Mouse (Mus musculus) macrophage (primary cell): Measurements from ENCODE around the gene Cd300ld4. TPM values are rescaled to one million over a fixed set of nuclear protein-coding genes. Genes with fewer than 3 reads are reported as not detected.
A peak's percentile ranks its signal among the peaks of the same experiment; 100 is the strongest.
"Not testable (repeated sequence)": the region's sequence is repeated elsewhere in the genome, so short reads cannot be mapped to it uniquely, and the experiment has no call there.

ENCODE experiments used
- H3K27ac ChIP-seq: fragments of 350-480 bp; formaldehyde crosslinking; 2 replicates; pipeline ENCODE4 v1.9.0; 2021
- H3K36me3 ChIP-seq: fragments of 350-480 bp; formaldehyde crosslinking; 2 replicates; pipeline ENCODE4 v1.9.0; 2021; ENCODE audit errors: inconsistent target
- H3K4me3 ChIP-seq: fragments of 350-480 bp; formaldehyde crosslinking; 2 replicates; pipeline ENCODE4 v1.9.0; 2021; ENCODE audit errors: inconsistent target
- H3K79me2 ChIP-seq: fragments of 350-480 bp; formaldehyde crosslinking; 2 replicates; pipeline ENCODE4 v1.9.0; 2021; ENCODE audit errors: inconsistent target
- WGBS: methylation state at CpG from one replicate; pipeline ENCODE4 v1.1.7; 2026; ENCODE audit warnings: inconsistent platforms; ENCODE audit not compliant: missing documents; 5-methylcytosine and 5-hydroxymethylcytosine counted together
- polyA plus RNA-seq: library from polyadenylated mRNA; stranded (reverse); fragments of 250-400 nt; gene quantifications from 3 replicates; pipeline ENCODE4 v1.2.4, GENCODE M21; 2018; ENCODE audit warnings: inconsistent platforms
- total RNA-seq, 78 experiments: library from RNA; depleted of rRNA; stranded (reverse); fragments of 250-400 nt; gene quantifications; 1 replicate in 9 of 78; 2 replicates in 24 of 78; 3 replicates in 43 of 78; 4 replicates in 2 of 78; pipeline ENCODE4 v1.2.4; 2018; ENCODE audit warnings: inconsistent platforms in 56 of 78

The Cd300ld4 gene
- 10 to 100 TPM in 19 of 26 experiments, 1 to 10 TPM in 5, not detected in 2; 2.3 to 37.8 (median 14.7) TPM for total RNA-seq (2018; cell fraction: chromatin; rRNA removed)
- 10 to 100 TPM; 27.8 to 85.6 (median 43.7) TPM for total RNA-seq (2018; cell fraction: cytosol; rRNA removed)
- total RNA-seq (2018; cell fraction: nucleus; rRNA removed), result 10 to 100 TPM in 25 of 26 experiments, not detected in 1; 11.3 to 69.6 (median 35.1) TPM
- 22.8 to 58.2 TPM (median 33.8 TPM) in 3 replicates for polyA plus RNA-seq

DNA sequence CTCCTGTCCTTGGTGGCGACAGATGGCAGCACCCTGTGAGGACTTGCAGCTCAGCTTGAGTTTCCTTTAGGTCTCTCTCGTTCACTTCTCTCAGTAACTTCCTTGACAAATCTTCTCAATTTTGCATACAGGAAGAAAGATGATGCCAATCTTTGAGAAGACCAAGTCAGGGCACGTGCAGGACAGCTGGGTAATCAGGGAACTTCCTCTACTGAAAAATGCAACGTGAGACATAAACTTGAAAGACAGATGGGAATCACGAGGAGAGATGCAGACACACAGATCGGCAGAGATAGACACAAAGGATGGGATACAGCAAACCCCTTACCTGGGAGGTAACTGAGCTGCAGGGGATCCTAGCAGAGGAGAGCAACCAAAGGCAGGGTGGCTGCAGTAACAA is at the start of gene Cd300ld4:
Cd300ld4 (minus strand) TSS at position 101 of the 400 bp plus-strand sequence.
- WGBS, result no CpG with 5 or more reads among the region's 6 CpGs

DNA sequence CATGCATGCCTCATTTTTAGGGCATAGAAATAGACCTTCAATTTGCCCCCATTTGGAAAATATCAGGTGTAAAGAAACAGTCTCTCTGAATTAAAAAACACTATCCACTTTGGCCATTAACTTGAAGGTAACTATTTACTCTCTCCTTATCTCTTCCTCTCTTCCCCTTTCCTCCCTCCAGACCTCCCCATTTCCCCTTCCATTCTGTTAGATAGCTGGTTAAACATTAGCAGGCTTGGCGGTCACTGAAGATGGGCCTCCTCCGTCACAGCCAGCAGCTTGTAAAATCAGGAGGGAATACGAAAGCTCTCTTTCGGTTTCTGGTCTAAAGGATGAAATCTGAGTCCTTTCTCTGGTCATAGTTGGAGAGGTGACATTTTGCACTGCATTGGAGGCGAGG is 49.0 kb upstream of the Cd300ld4 start:
- no peaks in the 10 kb centered on the region for H3K79me2 ChIP-seq
- WGBS, result 95% methylated on average over 5 of the region's 5 CpGs
- no peak overlapping the region for H3K4me3 ChIP-seq
- H3K27ac ChIP-seq, result no peak overlapping the region
- H3K36me3 ChIP-seq, result no peaks in the 10 kb centered on the region

More for the DNA sequence above, at the start of gene Cd300ld4:
- H3K4me3 ChIP-seq, H3K79me2 ChIP-seq, H3K36me3 ChIP-seq, H3K27ac ChIP-seq: not testable (repeated sequence)

DNA sequence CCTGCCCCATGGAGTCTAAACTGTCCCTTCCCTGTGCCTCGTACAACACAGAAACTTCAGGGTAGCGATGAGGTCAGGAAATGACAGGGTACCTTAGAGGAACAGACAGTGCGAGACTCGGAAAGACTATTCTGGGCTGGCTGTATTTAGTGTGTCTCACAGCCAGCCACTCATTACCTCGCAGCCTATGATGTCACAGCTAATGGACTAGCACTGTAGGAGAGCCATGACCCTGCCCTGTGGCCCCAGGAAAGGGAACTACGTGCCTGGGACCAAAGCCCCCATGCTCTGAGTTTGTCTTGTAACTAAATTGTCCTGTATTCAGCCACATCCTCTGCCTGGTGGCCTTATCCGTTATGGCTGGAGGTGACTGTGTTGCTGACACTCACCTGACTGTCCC is 48.6 kb upstream of the Cd300ld4 start:
- 79% methylated on average over 7 of the region's 7 CpGs for WGBS
- Histone ChIP-seq H3K79me2 (no peaks in the 10 kb centered on the region), H3K36me3 (no peaks in the 10 kb centered on the region), H3K27ac (no peak overlapping the region), H3K4me3 (no peak overlapping the region)

- Histone ChIP-seq H3K4me3 (no peak overlapping the region), H3K36me3 (no peaks in the 10 kb centered on the region), H3K79me2 (no peaks in the 10 kb centered on the region), H3K27ac (peak overlapping the region; percentile 73)
- 83% methylated on average over 5 of the region's 5 CpGs for WGBS
Observed at GRCm38 (mm10) chr11:115073002-115073401, 46.2 kb upstream of the Cd300ld4 start.

- Histone ChIP-seq H3K27ac (peak overlapping the region; percentile 97), H3K36me3 (no peaks in the 10 kb centered on the region), H3K4me3 (no peak overlapping the region), H3K79me2 (no peaks in the 10 kb centered on the region)
- 6% methylated on average over 13 of the region's 14 CpGs for WGBS
Observed at GRCm38 (mm10) chr11:115071631-115072294, 45.0 kb upstream of the Cd300ld4 start.

DNA sequence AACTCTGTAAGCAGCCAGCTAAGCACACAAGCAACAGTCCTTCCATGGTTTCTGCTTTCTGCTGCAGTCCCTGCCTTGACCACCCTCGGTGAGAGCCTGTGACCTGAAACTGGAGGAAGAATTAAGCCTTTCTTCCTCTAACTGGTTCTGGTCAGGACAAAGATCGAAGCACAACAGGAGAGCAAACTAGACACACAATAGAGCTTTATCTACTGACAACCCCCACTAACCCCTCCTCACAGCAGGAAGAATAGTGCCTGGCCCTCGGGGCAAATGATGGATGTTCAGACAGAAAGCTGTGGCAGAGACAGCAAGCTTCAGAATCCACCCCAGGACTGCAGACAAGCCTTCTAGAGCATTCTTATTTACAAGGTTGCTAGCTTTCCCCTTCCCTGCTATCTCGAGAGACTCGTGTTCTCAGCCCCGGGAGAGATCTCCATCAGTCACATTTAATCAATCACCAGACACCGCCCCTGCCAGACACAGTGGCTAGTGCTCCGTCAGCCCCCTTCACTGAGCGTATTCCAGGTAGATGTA is 44.3 kb upstream of the Cd300ld4 start:
- H3K4me3 ChIP-seq, result no peak overlapping the region
- peak overlapping the region; percentile 97 for H3K27ac ChIP-seq
- H3K36me3 ChIP-seq, result no peaks in the 10 kb centered on the region
- WGBS, result 29% methylated on average over 8 of the region's 9 CpGs
- H3K79me2 ChIP-seq, result no peaks in the 10 kb centered on the region

DNA sequence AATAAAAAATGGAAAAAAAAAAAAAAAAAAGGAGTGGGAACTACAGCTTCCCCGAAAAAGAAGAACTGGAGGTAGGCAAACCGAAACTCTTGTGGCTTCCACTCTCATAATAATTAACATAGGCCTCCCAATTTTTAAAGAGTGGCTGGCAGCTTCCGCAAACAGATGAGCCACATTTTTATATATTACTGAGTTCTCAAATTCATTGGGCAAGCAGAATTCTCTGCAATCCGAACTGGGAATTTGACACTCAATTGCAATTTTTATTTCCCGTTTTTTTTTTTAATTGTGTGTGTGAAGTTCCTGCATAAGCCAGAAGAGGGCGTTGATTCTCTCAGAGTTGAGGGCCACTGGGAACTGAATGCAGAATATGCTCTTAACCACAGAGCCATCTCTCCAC is 40.0 kb upstream of the Cd300ld4 start:
- 2% methylated on average over 6 of the region's 6 CpGs for WGBS
- no peak overlapping the region for H3K4me3 ChIP-seq
- H3K36me3 ChIP-seq, result no peaks in the 10 kb centered on the region
- peak overlapping the region; percentile 82 for H3K27ac ChIP-seq
- H3K79me2 ChIP-seq, result no peaks in the 10 kb centered on the region

DNA sequence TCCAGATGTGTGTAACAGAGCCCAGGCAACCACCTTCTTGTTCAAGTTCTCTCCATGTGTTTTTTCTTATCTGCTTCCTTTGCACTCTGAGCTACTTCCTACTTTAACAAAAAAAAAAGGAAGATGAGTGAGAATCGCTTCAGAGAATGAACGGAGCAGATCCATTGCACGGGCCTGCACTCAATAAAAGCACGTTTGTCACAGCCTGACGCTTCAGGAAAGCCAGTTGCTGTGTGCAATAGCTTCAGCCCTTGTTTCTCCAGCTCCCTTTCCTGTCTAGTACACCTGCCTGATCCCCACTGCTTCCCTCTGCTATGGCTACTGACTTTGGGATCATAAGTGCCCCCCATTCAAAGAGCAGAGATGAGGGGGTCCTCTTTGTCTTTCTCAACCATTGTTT is 35.3 kb upstream of the Cd300ld4 start, which contains the start of gene Cd300e:
Cd300e (minus strand) TSS at position 101 of the 400 bp plus-strand sequence.
- no peaks in the 10 kb centered on the region for H3K79me2 ChIP-seq
- no peaks in the 10 kb centered on the region for H3K36me3 ChIP-seq
- WGBS, result 5% methylated on average over 5 of the region's 5 CpGs
- peak within 1 kb of the TSS; percentile 17 for H3K27ac ChIP-seq
- H3K4me3 ChIP-seq, result no peak within 1 kb of the TSS

GRCm38 (mm10) chr11:115059797-115060196 is 33.0 kb upstream of the Cd300ld4 start:
- H3K79me2 ChIP-seq, result no peaks in the 10 kb centered on the region
- WGBS, result 62% methylated on average over 2 of the region's 2 CpGs
- no peak overlapping the region for H3K27ac ChIP-seq

DNA sequence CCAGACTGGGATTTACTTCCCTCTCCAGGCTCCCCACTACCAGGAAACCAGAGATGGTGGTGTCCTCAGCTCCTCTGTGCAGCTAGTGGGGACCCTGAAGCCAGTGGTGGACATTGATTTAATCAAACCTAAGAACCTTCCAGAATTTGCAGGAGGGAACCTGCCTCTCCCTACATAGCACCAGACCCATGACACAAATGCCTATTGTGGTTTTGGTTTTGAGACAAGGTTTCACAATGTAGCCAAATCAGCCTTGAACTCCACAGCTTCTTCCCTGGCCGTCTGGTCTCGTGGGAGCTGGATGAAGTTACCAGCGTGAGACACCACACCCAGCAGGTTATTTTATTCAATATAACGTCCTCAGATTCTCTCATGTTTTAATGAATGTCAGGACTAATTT is 31.9 kb upstream of the Cd300ld4 start:
- WGBS, result 51% methylated on average over 4 of the region's 4 CpGs
- no peak overlapping the region for H3K4me3 ChIP-seq
- H3K79me2 ChIP-seq, result no peaks in the 10 kb centered on the region
- H3K36me3 ChIP-seq, result no peaks in the 10 kb centered on the region
- H3K27ac ChIP-seq, result no peak overlapping the region

More at GRCm38 (mm10) chr11:115059797-115060196, 33.0 kb upstream of the Cd300ld4 start:
- Histone ChIP-seq H3K4me3 (no peak overlapping the region), H3K36me3 (no peaks in the 10 kb centered on the region)

DNA sequence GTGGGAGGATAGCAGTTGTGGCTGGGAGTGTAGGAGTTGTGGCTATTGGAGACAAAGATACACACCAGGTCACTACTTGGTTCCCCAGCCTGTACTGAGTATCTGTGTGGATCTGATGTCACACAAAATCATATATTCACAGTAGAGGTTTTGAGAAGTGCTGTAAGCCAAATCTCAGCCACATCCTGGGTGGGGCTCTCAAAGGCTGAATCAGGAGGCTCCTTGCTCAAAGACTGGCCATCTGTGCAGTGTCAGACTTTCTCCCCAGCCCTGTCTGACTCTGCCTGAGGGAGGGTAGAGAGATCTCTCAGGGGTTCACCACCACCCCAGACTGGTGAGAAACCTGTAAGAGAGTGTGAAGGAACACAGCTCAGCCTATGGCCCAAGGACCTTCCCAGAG is 27.7 kb upstream of the Cd300ld4 start:
- no peaks in the 10 kb centered on the region for H3K36me3 ChIP-seq
- no peaks in the 10 kb centered on the region for H3K79me2 ChIP-seq
- H3K4me3 ChIP-seq, result no peak overlapping the region
- H3K27ac ChIP-seq, result peak overlapping the region; percentile 52

DNA sequence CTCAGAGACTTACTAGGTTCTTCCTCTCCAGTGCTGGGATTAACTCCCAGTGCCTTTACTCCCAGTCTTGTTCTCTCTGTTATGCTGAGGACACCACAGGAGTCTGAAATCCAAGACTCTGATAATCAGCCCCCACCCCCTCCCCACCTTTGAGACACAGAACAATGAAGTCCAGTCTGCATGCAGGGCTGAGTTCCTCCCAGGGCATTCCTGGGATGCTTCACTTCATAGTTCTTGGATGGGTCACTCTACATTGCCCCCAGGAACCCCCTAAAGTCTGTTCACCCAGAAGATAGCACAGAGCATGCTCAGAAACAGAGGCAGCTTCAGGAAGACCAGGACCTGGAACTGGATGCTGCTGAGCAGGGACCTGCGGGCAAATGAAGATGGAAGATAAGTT is 26.2 kb upstream of the Cd300ld4 start:
- H3K36me3 ChIP-seq, result no peaks in the 10 kb centered on the region
- peaks cover under 1% of the 10 kb centered on the region; the same call in 1 of the 2 replicates for H3K79me2 ChIP-seq
- no peak overlapping the region for H3K4me3 ChIP-seq
- WGBS, result 100% methylated on average over 1 of the region's 1 CpGs
- no peak overlapping the region for H3K27ac ChIP-seq

GRCm38 (mm10) chr11:115052206-115052605 is 25.4 kb upstream of the Cd300ld4 start:
- H3K4me3 ChIP-seq, result no peak overlapping the region
- WGBS, result 7% methylated on average over 9 of the region's 9 CpGs
- H3K27ac ChIP-seq, result no peak overlapping the region
- peaks cover 9% of the 10 kb centered on the region for H3K79me2 ChIP-seq
- no peaks in the 10 kb centered on the region for H3K36me3 ChIP-seq

GRCm38 (mm10) chr11:115049282-115049895 is 22.6 kb upstream of the Cd300ld4 start:
- H3K4me3 ChIP-seq, result no peak overlapping the region
- no peaks in the 10 kb centered on the region for H3K36me3 ChIP-seq
- peaks cover 14% of the 10 kb centered on the region for H3K79me2 ChIP-seq
- H3K27ac ChIP-seq, result peak overlapping the region; percentile 91
- WGBS, result 38% methylated on average over 3 of the region's 3 CpGs

DNA sequence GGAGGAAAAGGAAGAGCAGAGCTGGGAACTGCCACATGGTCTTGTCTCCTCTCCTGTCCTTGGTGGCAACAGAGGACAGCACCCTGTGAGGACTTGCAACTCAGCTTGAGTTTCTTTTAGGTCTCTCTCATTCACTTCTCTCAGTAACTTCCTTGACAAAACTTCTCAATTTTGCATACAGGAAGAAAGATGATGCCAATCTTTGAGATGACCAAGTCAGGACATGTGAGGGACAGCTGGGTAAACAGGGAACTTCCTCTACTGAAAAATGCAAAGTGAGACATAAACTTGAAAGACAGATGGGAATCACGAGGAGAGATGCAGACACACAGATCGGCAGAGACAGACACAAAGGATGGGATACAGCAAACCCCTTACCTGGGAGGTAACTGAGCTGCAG is 21.4 kb upstream of the Cd300ld4 start, which contains the start of gene Cd300ld3:
Cd300ld3 (minus strand) TSS at position 151 of the 400 bp plus-strand sequence.
- Histone ChIP-seq H3K4me3 (peak within 1 kb of the TSS; percentile 40), H3K27ac (peak within 1 kb of the TSS; percentile 91)

More for the DNA sequence above, 21.4 kb upstream of the Cd300ld4 start, which contains the start of gene Cd300ld3:
- H3K79me2 ChIP-seq, result peaks cover 14% of the 10 kb centered on the region
- 6% methylated on average over 2 of the region's 2 CpGs for WGBS
- no peaks in the 10 kb centered on the region for H3K36me3 ChIP-seq
